Mouse (Mus musculus) heart, adult 2 months (tissue): ENCODE results near the gene Papss2. TPM values are rescaled to one million over a fixed set of nuclear protein-coding genes. Genes with fewer than 3 reads are reported as not detected.

ENCODE experiments used
- DNase-seq, 2 experiments: peaks; one replicate each; pipeline ENCODE4 v3.0.0; 2021
- H3K27ac ChIP-seq: fragments of 200-600 bp; 2 replicates; pipeline ENCODE4 v1.8.1; 2022
- H3K27me3 ChIP-seq: fragments of 200-500 bp; 2 replicates; pipeline ENCODE4 v1.6.1; 2012; ENCODE audit warnings: mild to moderate bottlenecking, low read length, inconsistent platforms, mixed read lengths; ENCODE audit not compliant: control insufficient read depth, insufficient read depth
- H3K36me3 ChIP-seq: fragments of 200-500 bp; 2 replicates; pipeline ENCODE4 v1.6.1; 2012; ENCODE audit warnings: low read length, inconsistent platforms; ENCODE audit not compliant: control insufficient read depth, insufficient read depth
- H3K4me1 ChIP-seq: fragments of 200-500 bp; 2 replicates; pipeline ENCODE4 v1.6.1; 2011; ENCODE audit warnings: low read length; ENCODE audit not compliant: control insufficient read depth, insufficient read depth
- H3K4me3 ChIP-seq: fragments of 200-600 bp; 2 replicates; pipeline ENCODE4 v1.8.1; 2022
- H3K79me2 ChIP-seq: fragments of 200-500 bp; replicated peaks from 2 replicates; pipeline ENCODE4 v1.6.1; 2012; ENCODE audit warnings: mild to moderate bottlenecking, inconsistent platforms, low read length, moderate library complexity, mixed read lengths; ENCODE audit not compliant: control insufficient read depth, insufficient read depth
- H3K9ac ChIP-seq: fragments of 200-500 bp; 2 replicates; pipeline ENCODE4 v1.6.1; 2012; ENCODE audit warnings: low read depth, mild to moderate bottlenecking, control low read depth, inconsistent platforms, low read length, mixed read lengths
- CTCF ChIP-seq: fragments of 200-600 bp; IDR thresholded peaks from 2 replicates; pipeline ENCODE4 v1.8.1; 2022; ENCODE audit warnings: antibody characterized with exemption, mild to moderate bottlenecking, moderate library complexity
- EP300 ChIP-seq: fragments of 200-500 bp; IDR thresholded peaks from 2 replicates; pipeline ENCODE4 v1.6.1; 2011; ENCODE audit warnings: low read depth, low read length, control low read depth; ENCODE audit not compliant: insufficient read depth
- POLR2A ChIP-seq: fragments of 200-500 bp; IDR thresholded peaks from 2 replicates; pipeline ENCODE4 v1.6.1; 2011; ENCODE audit warnings: mild to moderate bottlenecking, low read depth, low read length, control low read depth; ENCODE audit not compliant: insufficient read depth
- WGBS: fragments of 180-500 bp; shearing (Covaris S2); methylation state at CpG from one replicate; pipeline ENCODE4 v1.1.7; 2018; 5-methylcytosine and 5-hydroxymethylcytosine counted together
- intact Hi-C: fragments of 180-260 bp; cut with DNase I; formaldehyde crosslinking; loops from one replicate; pipeline ENCODE4 v1.15.1; 2025
- polyA plus RNA-seq: library from polyadenylated mRNA; depleted of rRNA; stranded (reverse); fragments of >200 nt; gene quantifications from 2 replicates; pipeline ENCODE4 v1.2.3, GENCODE M21; 2012
- total RNA-seq, 2 experiments: library from RNA; stranded (reverse); gene quantifications; 2 replicates each; pipeline ENCODE4 v1.2.3; 2021

The Papss2 gene
- total and polyA plus RNA-seq, 3 experiments: 6.2 to 14.0 (median 12.2) TPM

- peaks cover 6% of the 10 kb centered on the region for H3K4me1 ChIP-seq
- TF ChIP-seq CTCF: no peak
- no peak for TF ChIP-seq POLR2A
- TF ChIP-seq EP300: no peak
- intact Hi-C loops: no loop called here
- no peak overlapping the region for H3K9ac ChIP-seq
- H3K36me3 ChIP-seq: no peaks in the 10 kb centered on the region
- 77% methylated on average over 3 of the region's 3 CpGs for WGBS
- H3K79me2 ChIP-seq: no peaks in the 10 kb centered on the region
- no peak overlapping the region for H3K27ac ChIP-seq
- DNase-seq: no peak
- no peak overlapping the region for H3K4me3 ChIP-seq
- no peaks in the 10 kb centered on the region for H3K27me3 ChIP-seq
Observed at GRCm38 (mm10) chr19:32553310-32553709, 42.3 kb upstream of the Papss2 start.

DNA sequence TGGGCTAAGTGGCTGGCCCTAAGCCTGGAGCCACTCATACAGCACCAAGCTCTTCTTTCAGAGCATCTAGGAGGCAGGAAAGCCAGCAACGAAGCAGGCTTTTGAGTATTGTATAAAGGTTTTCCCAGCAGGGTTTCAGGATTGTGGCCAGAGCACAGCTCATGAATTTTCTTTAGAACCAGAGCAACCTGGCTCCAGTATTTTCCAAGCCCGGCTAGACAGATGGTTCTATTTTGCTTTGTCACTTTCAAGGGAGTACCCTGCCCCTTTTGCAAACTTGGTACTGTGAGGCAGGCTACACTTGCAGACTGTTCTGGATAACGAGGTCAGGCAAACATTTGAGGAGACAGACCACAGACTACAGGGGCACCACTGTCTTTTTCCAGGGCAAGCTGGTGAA, 40.3 kb upstream of the Papss2 start:
- WGBS: 42% methylated on average over 3 of the region's 3 CpGs
- no peak for TF ChIP-seq POLR2A
- Histone ChIP-seq H3K79me2 (no peaks in the 10 kb centered on the region), H3K36me3 (no peaks in the 10 kb centered on the region), H3K9ac (no peak overlapping the region), H3K27me3 (no peaks in the 10 kb centered on the region), H3K27ac (no peak overlapping the region), H3K4me1 (peaks cover 4% of the 10 kb centered on the region), H3K4me3 (no peak overlapping the region)
- intact Hi-C loops: no loop called here
- DNase-seq: no peak

DNA sequence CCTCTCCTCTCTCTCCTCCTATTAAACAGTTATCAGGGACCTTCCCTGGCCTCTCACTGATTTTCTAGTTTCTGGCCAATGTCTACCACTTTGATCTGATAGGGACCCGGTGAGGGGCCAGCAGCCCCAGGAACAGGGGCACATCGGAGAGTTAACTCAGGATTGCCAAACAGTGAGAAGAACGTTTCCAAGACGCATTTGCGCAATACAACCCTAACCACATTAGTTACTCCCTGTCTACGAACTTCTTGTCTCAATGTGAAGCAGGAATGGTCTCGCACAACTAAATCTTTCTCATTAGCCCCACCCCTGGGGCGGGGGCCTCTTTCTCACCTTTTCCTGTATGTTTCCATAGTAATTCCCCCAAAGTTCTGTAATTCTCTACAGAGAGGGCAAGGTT, 28.6 kb upstream of the Papss2 start:
- no peak overlapping the region for H3K9ac ChIP-seq
- H3K36me3 ChIP-seq: no peaks in the 10 kb centered on the region
- intact Hi-C loops: no loop called here
- H3K27me3 ChIP-seq: no peaks in the 10 kb centered on the region
- DNase-seq: no peak
- WGBS: 63% methylated on average over 8 of the region's 8 CpGs
- no peak overlapping the region for H3K4me3 ChIP-seq
- H3K4me1 ChIP-seq: no peaks in the 10 kb centered on the region
- H3K27ac ChIP-seq: no peak overlapping the region
- H3K79me2 ChIP-seq: no peaks in the 10 kb centered on the region
- no peak for TF ChIP-seq CTCF
- no peak for TF ChIP-seq POLR2A
- TF ChIP-seq EP300: no peak

DNA sequence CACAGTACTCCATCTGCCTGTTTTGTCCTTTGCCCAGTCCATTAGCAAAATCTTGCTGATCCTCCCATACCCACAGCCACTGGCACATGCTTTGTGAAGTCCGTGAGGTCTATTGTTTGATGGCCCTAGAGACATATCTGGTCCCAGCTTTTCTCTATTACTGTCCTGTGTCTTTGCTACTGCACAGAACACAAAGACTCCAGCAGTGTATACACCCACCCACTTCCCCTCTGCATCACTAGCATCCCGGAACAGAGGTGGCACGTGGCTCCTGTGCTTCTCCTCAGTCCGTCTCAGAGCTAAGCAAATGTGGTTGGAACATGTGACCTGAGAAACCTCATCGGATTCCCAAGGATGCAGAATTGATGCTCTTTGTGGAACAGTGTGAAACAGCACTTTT, 28.1 kb upstream of the Papss2 start:
- H3K4me3 ChIP-seq: no peak overlapping the region
- no peaks in the 10 kb centered on the region for H3K36me3 ChIP-seq
- H3K27ac ChIP-seq: no peak overlapping the region
- TF ChIP-seq EP300 (no peak), CTCF (no peak), POLR2A (no peak)
- H3K79me2 ChIP-seq: no peaks in the 10 kb centered on the region
- H3K27me3 ChIP-seq: no peaks in the 10 kb centered on the region
- no peaks in the 10 kb centered on the region for H3K4me1 ChIP-seq
- intact Hi-C loops: no loop called here
- no peak for DNase-seq
- H3K9ac ChIP-seq: no peak overlapping the region
- WGBS: 71% methylated on average over 5 of the region's 5 CpGs

DNA sequence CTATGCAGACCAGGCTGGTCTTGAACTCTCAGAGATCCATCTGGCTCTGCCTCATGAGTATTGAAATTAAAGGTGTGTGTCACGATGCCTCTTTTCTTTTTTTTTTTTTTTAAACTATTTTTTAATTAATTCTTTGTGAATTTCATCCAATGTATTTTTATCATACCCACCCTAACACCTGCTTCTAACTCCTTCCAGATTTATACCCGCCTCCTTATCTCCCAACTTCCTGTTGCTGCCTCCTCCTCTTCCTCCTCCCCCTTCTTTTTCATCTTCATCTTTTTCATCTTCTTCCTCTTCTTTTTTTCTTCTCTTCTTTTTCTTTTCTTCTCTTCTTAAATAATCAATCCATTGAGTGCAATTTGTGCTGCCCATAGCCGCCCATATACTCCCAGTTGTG, 27.1 kb upstream of the Papss2 start:
- Histone ChIP-seq H3K79me2 (no peaks in the 10 kb centered on the region), H3K27me3 (no peaks in the 10 kb centered on the region), H3K9ac (no peak overlapping the region), H3K4me1 (no peaks in the 10 kb centered on the region), H3K4me3 (no peak overlapping the region), H3K36me3 (no peaks in the 10 kb centered on the region), H3K27ac (no peak overlapping the region)
- 83% methylated on average over 3 of the region's 3 CpGs for WGBS
- no peak for DNase-seq
- TF ChIP-seq POLR2A: no peak
- no peak for TF ChIP-seq CTCF
- TF ChIP-seq EP300: no peak
- intact Hi-C loops: no loop called here

- H3K9ac ChIP-seq: no peak overlapping the region
- intact Hi-C loops: no loop called here
- no peak for DNase-seq
- TF ChIP-seq POLR2A: no peak
- TF ChIP-seq CTCF: no peak
- no peak for TF ChIP-seq EP300
- no peak overlapping the region for H3K27ac ChIP-seq
- no peaks in the 10 kb centered on the region for H3K4me1 ChIP-seq
- no peaks in the 10 kb centered on the region for H3K27me3 ChIP-seq
- no peaks in the 10 kb centered on the region for H3K36me3 ChIP-seq
- no peak overlapping the region for H3K4me3 ChIP-seq
- 39% methylated on average over 3 of the region's 3 CpGs for WGBS
- H3K79me2 ChIP-seq: no peaks in the 10 kb centered on the region
Observed at GRCm38 (mm10) chr19:32568961-32569653, 26.5 kb upstream of the Papss2 start.
